Comparison of ENCODE assay signal across 8 mouse cellular contexts in genomic region chr3:103020249-103020942, GRCm38 (mm10). TPM values are rescaled to one million over a fixed set of nuclear protein-coding genes. Genes with fewer than 3 reads are reported as not detected.
A peak's percentile ranks its signal among the peaks of the same experiment; 100 is the strongest.
DNase-seq lines count a peak whose midpoint lies in the region; ATAC-seq and TF ChIP-seq lines count a peak whose summit lies in the region.

Gene Csde1, plus strand, starts transcription at chr3:103020426.

- peak within 1 kb of the TSS; percentile 69 for H3K4me2 ChIP-seq in kidney, embryonic 14.5 days (replicated peaks; ENCODE audit: low read depth, low read length)
- peak within 1 kb of the TSS; percentile 52 for H3K4me2 ChIP-seq in limb, embryonic 15.5 days

- no peaks in the 10 kb centered on the region for H3K36me3 ChIP-seq in kidney, embryonic 14.5 days (ENCODE audit: control insufficient read depth, insufficient read depth, low read length)
- H3K36me3 ChIP-seq in limb, embryonic 15.5 days, result no peaks in the 10 kb centered on the region

- H3K27me3 ChIP-seq in kidney, embryonic 14.5 days (ENCODE audit: control insufficient read depth, insufficient read depth, low read length), result no peaks in the 10 kb centered on the region
- H3K27me3 ChIP-seq in limb, embryonic 15.5 days, result no peaks in the 10 kb centered on the region

- peak within 1 kb of the TSS; percentile 90 for H3K9ac ChIP-seq in kidney, embryonic 14.5 days (ENCODE audit: low read depth, low read length)
- peak within 1 kb of the TSS; percentile 99 for H3K9ac ChIP-seq in limb, embryonic 15.5 days

- ATAC-seq in kidney, embryonic 14.5 days (ENCODE audit: low FRiP score, low TSS enrichment), result peak; percentile 94
- ATAC-seq in limb, embryonic 15.5 days (ENCODE audit: insufficient number of reproducible peaks, low FRiP score, low TSS enrichment, low read depth), result peak; percentile 96

- peak within 1 kb of the TSS; percentile 85 for H3K4me3 ChIP-seq in bone marrow macrophage, adult 2 months (ENCODE audit: insufficient read depth, low read length)
- peak within 1 kb of the TSS; percentile 84 for H3K4me3 ChIP-seq in embryonic fibroblast, embryonic 13.5 days (ENCODE audit: insufficient read depth, low read length)
- peak within 1 kb of the TSS; percentile 75 for H3K4me3 ChIP-seq in kidney, embryonic 14.5 days (ENCODE audit: low read length)
- H3K4me3 ChIP-seq in limb, embryonic 15.5 days, result peak within 1 kb of the TSS; percentile 88

- TF ChIP-seq POLR2A in bone marrow macrophage, adult 2 months (IDR thresholded peaks at IDR 0.05; ENCODE audit: borderline replicate concordance, low read depth, low read length), result no peak; the same call in 1 of the 2 replicates
- peak; percentile 85 for TF ChIP-seq POLR2A in embryonic fibroblast, embryonic 13.5 days (IDR thresholded peaks at IDR 0.05; ENCODE audit: low read depth, low read length)

- TF ChIP-seq CTCF in bone marrow macrophage, adult 2 months (IDR thresholded peaks at IDR 0.05; ENCODE audit: low read depth, low read length), result no peak
- no peak for TF ChIP-seq CTCF in embryonic fibroblast, embryonic 13.5 days (IDR thresholded peaks at IDR 0.05; ENCODE audit: borderline replicate concordance, insufficient read depth, low read length)

- DNase-seq in A20 (ENCODE audit: low read depth, low spot score), result peak; percentile 99
- DNase-seq in heart, adult 9 months (ENCODE audit: low spot score in 2 of 2), result peak; percentile 98
- DNase-seq in monocyte, adult 2 months (ENCODE audit: low read depth in 1 of 2, low spot score in 2 of 2), result peak; percentile 95 to 96
- DNase-seq in spleen, postnatal 36 days (ENCODE audit: low spot score in 2 of 2), result peak; percentile 98

- H3K27ac ChIP-seq in bone marrow macrophage, adult 2 months (ENCODE audit: insufficient read depth, low read depth, low read length), result peak within 1 kb of the TSS; percentile 84
- H3K27ac ChIP-seq in embryonic fibroblast, embryonic 13.5 days (ENCODE audit: insufficient read depth, low read length), result peak within 1 kb of the TSS; percentile 90
- H3K27ac ChIP-seq in kidney, embryonic 14.5 days (ENCODE audit: low read depth, low read length), result peak within 1 kb of the TSS; percentile 90
- peak within 1 kb of the TSS; percentile 99 for H3K27ac ChIP-seq in limb, embryonic 15.5 days

- no peaks in the 10 kb centered on the region for H3K9me3 ChIP-seq in kidney, embryonic 14.5 days (ENCODE audit: control insufficient read depth, low read length)
- no peaks in the 10 kb centered on the region for H3K9me3 ChIP-seq in limb, embryonic 15.5 days

- WGBS in kidney, embryonic 14.5 days, result under 1% methylated on average over 55 of the region's 55 CpGs
- WGBS in limb, embryonic 15.5 days, result under 1% methylated on average over 55 of the region's 55 CpGs

- peaks cover 31% of the 10 kb centered on the region for H3K4me1 ChIP-seq in bone marrow macrophage, adult 2 months (ENCODE audit: control insufficient read depth, insufficient read depth, low read length)
- H3K4me1 ChIP-seq in embryonic fibroblast, embryonic 13.5 days (ENCODE audit: control insufficient read depth, insufficient read depth, low read length), result no peaks in the 10 kb centered on the region; the same call in 1 of the 2 replicates
- H3K4me1 ChIP-seq in kidney, embryonic 14.5 days (ENCODE audit: control insufficient read depth, insufficient read depth, low read length), result peaks cover 16% of the 10 kb centered on the region; the same call in 1 of the 2 replicates
- peaks cover 9% of the 10 kb centered on the region for H3K4me1 ChIP-seq in limb, embryonic 15.5 days

RNA-seq across cellular contexts. Expression of gene Csde1, which starts in this region (rescaled TPM):
- polyA plus RNA-seq in bone marrow macrophage, adult 2 months (2012; ENCODE audit: insufficient read depth, insufficient read length, missing spikeins), result 291 and 299 TPM in 2 replicates
- 496 and 517 TPM in 2 replicates for polyA plus RNA-seq in embryonic fibroblast, embryonic 13.5 days (2011; ENCODE audit: insufficient read length, low read depth, missing spikeins)
- 316 and 496 TPM in 2 replicates for polyA plus RNA-seq in kidney, embryonic 14.5 days (2014; fragmentation: Nextera tagmentation; extraction: Ambion mirVana)
- polyA plus RNA-seq in limb, embryonic 15.5 days (2015; fragmentation: Nextera tagmentation; extraction: Ambion mirVana), result 312 and 324 TPM in 2 replicates

Comparison
In these comparisons a context has a peak if more than half of its experiments do, and no peak if none do; other contexts are left out.
1. Peak in every context shown above with its lines: DNase-seq, ATAC-seq, H3K4me3 ChIP-seq and H3K27ac ChIP-seq.